15 mouse cellular contexts compared by ENCODE assay signal in the genomic region with DNA sequence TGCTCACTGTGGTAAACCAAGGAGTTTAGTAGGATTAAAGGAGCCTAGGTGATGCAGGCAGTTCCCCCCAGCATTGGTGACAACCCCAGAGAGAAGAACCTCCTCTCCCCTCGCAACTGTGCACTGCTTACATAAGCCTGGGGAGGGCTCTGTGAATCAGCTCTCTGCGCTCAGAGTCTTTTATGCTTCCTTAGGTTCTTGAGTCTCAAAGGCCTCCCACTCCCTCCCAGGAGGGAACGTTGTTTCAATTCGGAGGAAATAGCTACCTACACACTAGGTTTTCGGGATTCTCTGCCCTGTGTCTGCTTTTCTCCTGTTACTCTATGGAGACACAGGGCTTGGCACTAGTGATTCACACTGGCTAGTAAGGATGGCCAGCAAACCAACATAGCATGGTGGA. TPM values are rescaled to one million over a fixed set of nuclear protein-coding genes. Genes with fewer than 3 reads are reported as not detected.
DNase-seq lines count a peak whose midpoint lies in the region; ATAC-seq and TF ChIP-seq lines count a peak whose summit lies in the region.
"Had no signal": no experiment of that assay in that cellular context is flagged by ENCODE, and none has a peak within 500 bp of the region (broad histone marks: within the 10 kb centered on the region; RNA-seq: fewer than 3 reads in every experiment).

No protein-coding gene starts in this region.

- WGBS in olfactory bulb, adult 2 months: 22% methylated on average over 5 of the region's 5 CpGs

- H3K27ac ChIP-seq in layer of hippocampus, adult 2 months: peak overlapping the region; percentile 99
- H3K27ac ChIP-seq in ES-E14 (ENCODE audit: insufficient read depth, low read depth, low read length, poor library complexity, severe bottlenecking): peak overlapping the region; percentile 42; the same call in 1 of the 2 replicates
- H3K27ac ChIP-seq in olfactory bulb, adult 2 months (ENCODE audit: insufficient read depth, low read depth, low read length): peak overlapping the region; percentile 95
- H3K27ac ChIP-seq: kidney, postnatal 0 days; liver, embryonic 15.5 days; midbrain, embryonic 12.5 days had no signal

- no peak overlapping the region for H3K9ac ChIP-seq in ES-E14 (ENCODE audit: insufficient read depth, low read depth, low read length, poor library complexity, severe bottlenecking)
- H3K9ac ChIP-seq: limb, embryonic 12.5 days; liver, embryonic 15.5 days; midbrain, embryonic 12.5 days had no signal

- H3K4me1 ChIP-seq in ES-E14 (ENCODE audit: control insufficient read depth in 2 of 2, insufficient read depth in 2 of 2, low read length in 2 of 2, poor library complexity in 1 of 2): peaks cover 8 to 10% of the 10 kb centered on the region in 2 experiments; a peak in 2 of 4 replicates
- H3K4me1 ChIP-seq in olfactory bulb, adult 2 months (ENCODE audit: control insufficient read depth, insufficient read depth, low read length): peaks cover 18% of the 10 kb centered on the region; the same call in 1 of the 2 replicates
- H3K4me1 ChIP-seq: liver, embryonic 15.5 days had no signal

- H3K9me3 ChIP-seq in ES-E14 (ENCODE audit: control insufficient read depth, insufficient read depth, low read depth, low read length): no peaks in the 10 kb centered on the region
- H3K9me3 ChIP-seq: limb, embryonic 12.5 days; liver, embryonic 15.5 days; midbrain, embryonic 12.5 days had no signal

- no peak for TF ChIP-seq POLR2A in olfactory bulb, adult 2 months (IDR thresholded peaks at IDR 0.05; ENCODE audit: insufficient read depth, low read depth, low read length)

- no peak for TF ChIP-seq CTCF in layer of hippocampus, adult 2 months (conservative IDR thresholded peaks at IDR 0.05)
- no peak for TF ChIP-seq CTCF in olfactory bulb, adult 2 months (IDR thresholded peaks at IDR 0.05; ENCODE audit: insufficient read depth, low read depth, low read length)

- in situ Hi-C loops in ES-E14 (cut with MboI; ENCODE audit: low sequenced_read_pairs in 2 of 2, unreplicated experiment in 2 of 2): no loop called here

- DNase-seq in layer of hippocampus, adult 2 months (ENCODE audit: low spot score in 2 of 2): peak in 1 of 2 experiments; percentile 72
- no peak for DNase-seq in layer of hippocampus, postnatal 10 days (ENCODE audit: low spot score in 2 of 2)
- DNase-seq in ES-E14 (ENCODE audit: low read depth, low spot score): no peak
- DNase-seq in brain, adult 2 months (ENCODE audit: low read depth, low spot score): peak; percentile 94
- DNase-seq in spleen, postnatal 4 days (ENCODE audit: low spot score in 2 of 2): no peak
- DNase-seq in lung, postnatal 25 days (ENCODE audit: low spot score): no peak

- no peak overlapping the region for H3K4me3 ChIP-seq in layer of hippocampus, adult 2 months
- no peak overlapping the region for H3K4me3 ChIP-seq in ES-E14 (ENCODE audit: insufficient read depth in 1 of 2, low read depth in 1 of 2, low read length in 2 of 2, poor library complexity in 1 of 2, severe bottlenecking in 1 of 2)
- no peak overlapping the region for H3K4me3 ChIP-seq in olfactory bulb, adult 2 months (ENCODE audit: insufficient read depth, low read depth, low read length)
- H3K4me3 ChIP-seq: limb, embryonic 12.5 days; liver, embryonic 15.5 days had no signal

- H3K36me3 ChIP-seq in ES-E14 (ENCODE audit: control insufficient read depth, insufficient read depth, low read length, poor library complexity, severe bottlenecking): no peaks in the 10 kb centered on the region
- H3K36me3 ChIP-seq: limb, embryonic 12.5 days; liver, embryonic 15.5 days; midbrain, embryonic 12.5 days had no signal

- ATAC-seq in megakaryocyte progenitor cell, adult 5-6 weeks (replicated peaks; ENCODE audit: poor library complexity): no peak
- ATAC-seq: CD4-positive, CD25-positive, alpha-beta regulatory T cell, adult 4 months had no signal

TF ChIP-seq in ES-E14, 5 proteins besides CTCF, POLR2A, EP300 and RAD21:
- TF ChIP-seq HCFC1 (IDR thresholded peaks at IDR 0.05; ENCODE audit: borderline replicate concordance, insufficient read depth, low read length) (no peak), ZNF384 (IDR thresholded peaks at IDR 0.05; ENCODE audit: low read depth, low read length) (no peak), MAFK (IDR thresholded peaks at IDR 0.05; ENCODE audit: insufficient read depth, low read depth, low read length) (no peak)

RNA-seq across cellular contexts. Expression of a gene that starts 2.2 kb away (rescaled TPM):
- 1 to 10 TPM; 1.4 to 2.1 TPM for total RNA-seq in layer of hippocampus, adult 2 months (2021)
- 1 to 10 TPM; 1.3 to 1.6 TPM for total RNA-seq in layer of hippocampus, postnatal 10 days (2021)
- total RNA-seq in ES-E14 (2012; rRNA removed): 3.2 and 4.1 TPM in 2 replicates
- polyA plus RNA-seq in olfactory bulb, adult 2 months (2012; ENCODE audit: insufficient read depth, insufficient read length, low replicate concordance, missing spikeins): not detected in 2 replicates
- total RNA-seq in megakaryocyte progenitor cell, adult 5-6 weeks (2015): 0.10 and 0.22 TPM in 2 replicates
- not detected in 2 replicates for total RNA-seq in megakaryocyte progenitor cell, adult 5-6 weeks (2017)
- total RNA-seq: granulocyte monocyte progenitor cell, adult 5-6 weeks; hematopoietic stem cell, adult 5-6 weeks had no signal

RNA-seq across cellular contexts. Expression of a gene that starts 32.3 kb away (rescaled TPM):
- total RNA-seq in layer of hippocampus, adult 2 months (2021): 100 to 1,000 TPM; 892 to 923 TPM
- total RNA-seq in layer of hippocampus, postnatal 10 days (2021): 100 to 1,000 TPM; 535 to 594 TPM
- 53.8 and 79.5 TPM in 2 replicates for total RNA-seq in ES-E14 (2012; rRNA removed)
- polyA plus RNA-seq in olfactory bulb, adult 2 months (2012; ENCODE audit: insufficient read depth, insufficient read length, low replicate concordance, missing spikeins): 795 TPM in 1 of 2 replicates, not detected in the other
- 152 and 153 TPM in 2 replicates for total RNA-seq in megakaryocyte progenitor cell, adult 5-6 weeks (2015)
- total RNA-seq in megakaryocyte progenitor cell, adult 5-6 weeks (2017): 23.9 and 24.4 TPM in 2 replicates

RNA-seq across cellular contexts. Expression of a gene that starts 57.8 kb away (rescaled TPM):
- total RNA-seq in layer of hippocampus, adult 2 months (2021): 100 to 1,000 TPM; 401 to 415 TPM
- total RNA-seq in layer of hippocampus, postnatal 10 days (2021): 100 to 1,000 TPM; 205 to 206 TPM
- 0.18 and 0.37 TPM in 2 replicates for total RNA-seq in ES-E14 (2012; rRNA removed)
- polyA plus RNA-seq in olfactory bulb, adult 2 months (2012; ENCODE audit: insufficient read depth, insufficient read length, low replicate concordance, missing spikeins): not detected in 2 replicates
- not detected in 2 replicates for total RNA-seq in megakaryocyte progenitor cell, adult 5-6 weeks (2015)
- not detected in 2 replicates for total RNA-seq in megakaryocyte progenitor cell, adult 5-6 weeks (2017)
- total RNA-seq: granulocyte monocyte progenitor cell, adult 5-6 weeks; hematopoietic stem cell, adult 5-6 weeks had no signal
- polyA plus RNA-seq: CD4-positive, CD25-positive, alpha-beta regulatory T cell, adult 4 months had no signal

Comparison
In these comparisons a context has a peak if more than half of its experiments do, and no peak if none do; other contexts are left out.
1. H3K27ac ChIP-seq: peak in every context shown above with its lines; median percentile 99 in layer of hippocampus, adult 2 months; 95 in olfactory bulb, adult 2 months; 42 in ES-E14.
2. RNA of a gene that starts 57.8 kb away (total RNA-seq): 401 to 415 TPM in layer of hippocampus, adult 2 months and 205 to 206 TPM in layer of hippocampus, postnatal 10 days; 0.18 to 0.37 TPM in ES-E14 and not detected in megakaryocyte progenitor cell, adult 5-6 weeks; every median in the first group is over 100 times any median in the second.